Mouse (Mus musculus): Measurements from ENCODE around the gene Plekha6.

Plekha6 gene

DNA sequence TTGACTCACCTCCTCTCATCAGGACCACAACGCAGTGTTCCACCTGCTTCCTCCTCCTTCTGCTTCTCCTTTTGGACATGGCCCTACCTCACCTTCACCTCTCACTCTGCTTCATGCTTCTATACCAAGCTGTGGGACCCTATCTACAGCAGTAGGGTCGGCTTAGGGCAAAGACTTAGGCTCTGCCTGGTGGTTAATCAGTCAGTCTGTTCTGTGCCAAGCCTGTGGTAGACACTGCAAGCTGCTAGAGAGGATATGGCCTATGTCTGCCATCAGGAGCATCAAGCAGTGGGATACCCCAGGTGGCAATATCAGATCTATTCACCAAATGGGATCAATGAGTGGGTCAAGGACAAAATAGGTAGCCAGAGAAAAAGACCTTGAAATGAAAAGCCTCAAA, 116.5 kb downstream of the Plekha6 start:
- DNase-seq, result no peak

DNA sequence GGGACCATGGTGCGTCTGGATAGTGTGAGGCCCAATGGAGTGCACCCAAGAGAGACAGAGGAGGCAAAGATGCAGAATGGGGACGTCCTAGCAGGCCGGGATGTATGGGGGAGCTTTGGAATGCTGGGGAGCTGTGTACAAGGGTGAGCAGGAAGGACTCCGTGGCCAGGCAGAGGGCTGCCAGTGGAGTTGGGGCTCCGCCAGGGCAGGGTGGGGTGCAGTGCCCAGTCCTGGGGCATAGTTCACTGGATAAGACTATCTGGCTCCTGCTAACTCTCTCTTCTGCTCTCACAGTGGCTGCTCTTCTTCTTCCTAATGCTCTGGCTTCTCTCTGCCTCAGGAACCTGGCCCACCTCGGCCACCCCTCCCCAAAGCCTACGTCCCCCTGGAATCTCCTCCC, 121.9 kb downstream of the Plekha6 start:
- DNase-seq, result no peak

DNA sequence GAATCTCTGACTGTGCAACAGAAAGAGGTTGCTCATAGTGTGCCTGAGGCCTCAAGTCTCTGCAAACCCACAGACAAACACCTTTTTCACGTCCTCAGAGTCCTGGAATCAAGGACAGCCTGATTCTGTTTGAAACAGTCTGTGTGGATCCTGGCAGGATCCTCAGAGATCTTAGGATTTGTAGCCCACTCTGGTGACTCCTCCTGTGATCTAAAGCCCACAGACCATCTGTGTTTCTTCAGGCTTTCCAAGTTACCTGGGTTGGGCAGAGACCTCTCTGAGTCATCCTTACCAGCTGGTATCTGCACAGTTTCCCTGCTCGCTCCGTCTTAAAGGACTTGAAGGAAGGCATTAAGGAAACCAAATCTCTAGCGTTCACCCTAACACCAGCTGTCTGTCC, 123.0 kb downstream of the Plekha6 start:
- DNase-seq, result no peak

DNA sequence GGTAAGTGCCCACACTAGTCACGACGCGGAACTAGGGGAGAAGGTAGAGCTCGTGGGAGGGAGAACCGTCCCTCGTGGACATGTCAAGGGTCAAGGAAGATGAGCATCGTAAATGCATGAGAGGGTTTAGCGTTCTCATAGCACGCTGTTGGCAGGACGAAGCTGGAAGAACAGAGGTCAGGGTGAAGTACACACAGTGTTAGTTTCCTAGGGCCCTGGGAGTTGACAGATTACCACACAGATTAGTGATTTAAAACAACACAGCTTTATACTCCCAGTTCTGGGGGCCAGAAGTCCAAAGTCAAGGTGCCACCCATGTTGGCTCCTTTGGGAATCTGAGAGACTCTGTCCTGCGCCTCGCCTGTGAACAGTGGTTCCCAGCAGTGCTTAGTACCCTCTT, 123.9 kb downstream of the Plekha6 start:
- DNase-seq, result no peak

DNA sequence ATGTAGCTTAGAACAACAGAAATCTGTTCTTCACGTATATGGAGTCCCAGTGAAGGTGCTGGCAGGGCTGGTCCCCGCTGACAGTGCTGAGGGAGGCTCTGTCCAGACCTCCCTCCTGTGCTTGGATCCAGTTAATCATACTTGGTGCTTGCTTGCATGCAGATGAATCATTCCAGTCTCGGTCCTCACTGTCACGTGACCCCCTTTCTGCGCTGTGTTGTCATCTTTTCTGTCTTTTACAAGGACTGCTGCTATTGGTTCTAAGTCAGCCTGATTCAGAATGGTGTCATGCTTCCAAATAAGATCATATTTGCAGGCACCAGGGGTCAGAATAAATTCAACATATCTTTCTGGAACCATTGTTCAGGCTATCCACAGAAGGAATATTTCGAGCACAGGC, 127.9 kb downstream of the Plekha6 start:
- DNase-seq, result no peak

DNA sequence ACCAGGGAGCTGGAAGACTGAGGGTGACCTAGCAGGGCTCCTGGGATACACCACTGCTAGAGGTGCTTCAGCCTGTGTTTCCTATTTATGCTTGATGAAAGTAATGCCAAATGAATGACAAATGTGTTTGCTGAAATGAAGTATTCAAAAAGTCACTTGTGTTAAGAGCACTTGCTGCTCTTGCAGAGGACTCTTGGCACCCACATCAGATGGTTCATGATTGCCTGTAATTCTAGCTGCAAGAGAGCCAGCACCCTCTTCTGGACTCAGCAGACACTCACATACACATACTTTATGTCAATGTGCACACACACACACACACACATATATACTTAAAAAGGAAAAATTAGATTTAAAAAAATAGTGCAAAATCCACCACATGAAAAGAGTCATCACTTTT, 128.6 kb downstream of the Plekha6 start:
- DNase-seq, result no peak

DNA sequence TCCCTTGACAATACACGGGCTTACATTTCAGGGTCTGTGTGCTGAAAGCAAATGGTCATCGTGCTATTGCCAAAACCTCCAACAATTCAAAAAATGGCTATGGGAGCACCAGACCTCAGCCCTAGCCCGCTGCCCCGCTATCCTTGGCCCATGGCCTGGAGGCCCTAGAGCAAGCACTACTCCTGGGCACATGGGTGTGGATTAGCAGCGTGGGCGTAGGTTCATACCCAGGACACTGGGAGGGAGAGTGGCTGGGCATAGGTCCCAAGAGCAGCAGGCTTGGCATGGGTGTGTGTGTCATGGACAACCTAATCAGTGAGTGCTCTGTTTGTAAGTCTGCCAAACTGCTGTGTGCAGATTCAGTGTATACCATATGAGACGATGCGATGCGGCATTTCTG, 132.4 kb downstream of the Plekha6 start:
- no peak for DNase-seq

DNA sequence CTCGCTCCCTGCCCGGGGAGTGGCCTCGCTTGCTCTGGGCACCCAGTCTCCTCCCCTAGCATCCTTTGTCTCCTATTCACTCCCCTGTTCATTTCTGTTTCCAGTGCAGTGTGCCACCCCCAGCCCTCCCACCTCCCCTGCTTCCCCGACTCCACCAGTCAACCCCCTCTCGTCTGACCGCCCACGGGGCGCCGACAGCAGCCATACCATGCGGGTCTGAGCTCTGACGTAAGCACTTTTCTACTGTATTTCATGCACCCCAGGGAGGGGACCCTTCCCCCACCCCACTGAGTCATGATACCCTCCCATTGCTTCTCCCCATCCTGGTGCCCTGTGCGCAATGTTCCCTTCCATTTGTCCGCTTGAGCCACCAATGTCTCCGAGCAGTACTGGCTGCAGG, 134.8 kb downstream of the Plekha6 start:
- no peak for DNase-seq

DNA sequence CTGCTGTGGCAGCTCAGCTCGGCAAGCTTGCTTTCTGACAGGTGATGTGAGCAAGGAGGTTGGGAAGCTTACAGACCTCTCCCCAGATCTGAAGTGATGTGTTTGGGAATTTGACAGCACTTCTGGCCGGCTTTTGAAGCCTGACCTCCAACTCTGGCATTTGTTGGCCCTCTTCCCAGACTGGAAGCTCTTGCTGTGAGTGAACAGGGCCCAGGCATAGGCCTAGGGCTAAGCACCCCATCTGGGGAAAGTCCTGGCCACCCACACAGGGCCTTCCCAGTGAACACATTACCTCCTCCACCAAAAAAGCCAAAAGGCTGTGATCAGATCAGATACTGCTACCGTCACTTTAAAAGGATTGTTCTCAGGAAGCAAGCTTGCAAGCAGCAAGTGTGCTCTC, 138.5 kb downstream of the Plekha6 start:
- no peak for DNase-seq

DNA sequence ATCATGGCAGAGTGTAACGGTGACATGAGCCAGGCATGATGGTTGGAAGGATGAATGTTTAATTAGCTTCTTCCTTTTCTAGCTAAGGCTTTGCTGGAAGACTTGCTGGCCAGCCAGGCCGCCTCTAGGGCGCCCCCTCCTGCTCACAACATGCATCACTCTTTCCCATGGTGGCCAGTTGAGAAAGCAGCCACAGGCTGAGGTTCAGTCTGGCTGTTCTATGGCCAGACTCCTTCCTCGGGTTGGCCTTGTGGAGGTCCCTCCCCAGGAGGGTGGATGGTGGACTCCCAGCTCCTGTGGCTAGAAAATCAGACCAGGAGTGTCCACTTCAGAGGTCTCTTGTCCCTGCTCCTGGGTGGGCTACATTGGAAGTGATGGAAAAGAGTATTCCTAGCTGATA, 142.8 kb downstream of the Plekha6 start:
- DNase-seq, result peak; percentile 74

DNA sequence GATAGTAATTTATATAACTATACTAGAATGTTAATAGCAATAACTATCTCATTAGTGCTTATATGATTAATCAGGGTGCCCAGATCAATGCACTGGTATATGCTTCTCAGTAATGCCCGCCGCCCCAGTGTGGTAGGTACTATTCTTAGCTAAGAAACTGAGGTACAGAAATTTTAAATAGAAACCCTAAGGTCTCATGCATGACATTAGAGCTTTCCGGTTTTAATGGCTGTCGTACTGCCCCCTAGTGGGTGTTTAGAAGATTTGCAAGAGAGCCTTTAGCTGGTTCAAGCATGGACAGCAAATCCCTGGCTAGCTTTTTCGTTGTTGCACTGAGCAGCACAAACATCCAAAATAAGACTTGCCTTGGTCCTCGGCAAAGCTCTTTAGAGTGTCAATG, 143.3 kb downstream of the Plekha6 start:
- peak; percentile 39 for DNase-seq

DNA sequence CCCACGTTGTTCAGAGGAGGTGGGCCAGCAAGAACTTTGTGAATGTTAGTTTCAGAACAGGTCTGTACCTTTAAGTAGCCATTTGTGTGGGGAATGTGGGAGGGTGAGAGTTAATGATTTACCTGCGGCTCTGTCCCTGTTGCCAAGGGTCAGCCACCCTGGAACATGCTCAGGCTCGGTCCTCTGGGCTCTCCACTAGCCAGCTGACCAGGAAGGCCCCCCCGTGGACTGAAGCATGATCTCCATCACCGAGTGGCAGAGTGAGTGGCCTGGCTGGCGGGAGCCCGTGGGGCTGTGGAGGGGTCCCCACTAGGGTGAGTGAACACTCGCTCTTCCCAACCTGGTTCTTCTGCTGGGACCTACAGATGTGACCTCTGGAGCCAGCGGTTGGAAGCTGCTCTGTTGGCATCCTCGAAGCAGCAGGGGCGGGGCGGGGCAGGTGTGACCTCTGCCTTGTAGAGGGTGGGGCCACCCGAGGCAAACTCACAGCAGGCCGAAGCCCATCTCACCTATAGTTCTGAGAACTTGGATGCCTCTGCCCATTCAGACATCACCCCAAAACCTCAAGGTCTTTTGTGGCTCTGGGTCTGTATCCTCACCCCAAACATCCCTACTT, 145.8 kb downstream of the Plekha6 start, which contains the start of gene Golt1a:
Golt1a (plus strand) TSS at position 149 of the 616 bp plus-strand sequence.
- DNase-seq, result no peak

DNA sequence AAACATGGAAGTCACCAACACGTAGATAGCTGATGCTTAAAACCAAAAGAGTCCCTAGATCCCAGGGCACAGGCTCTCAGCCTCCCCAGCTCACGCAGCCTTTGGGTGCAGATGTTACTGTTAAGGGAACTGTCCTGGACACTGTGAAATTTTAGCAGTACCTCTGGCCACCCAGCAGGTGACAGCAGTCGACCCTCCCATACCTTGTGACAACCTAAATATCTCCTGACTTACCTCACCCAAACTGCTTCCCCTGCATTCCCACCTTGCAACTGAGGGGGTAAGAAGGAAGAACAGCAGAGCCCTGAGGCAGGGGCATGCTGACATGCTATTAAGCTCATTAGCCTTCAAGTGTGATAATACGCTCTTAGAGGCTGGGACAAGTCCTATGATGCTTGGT, 147.2 kb downstream of the Plekha6 start:
- no peak for DNase-seq

DNA sequence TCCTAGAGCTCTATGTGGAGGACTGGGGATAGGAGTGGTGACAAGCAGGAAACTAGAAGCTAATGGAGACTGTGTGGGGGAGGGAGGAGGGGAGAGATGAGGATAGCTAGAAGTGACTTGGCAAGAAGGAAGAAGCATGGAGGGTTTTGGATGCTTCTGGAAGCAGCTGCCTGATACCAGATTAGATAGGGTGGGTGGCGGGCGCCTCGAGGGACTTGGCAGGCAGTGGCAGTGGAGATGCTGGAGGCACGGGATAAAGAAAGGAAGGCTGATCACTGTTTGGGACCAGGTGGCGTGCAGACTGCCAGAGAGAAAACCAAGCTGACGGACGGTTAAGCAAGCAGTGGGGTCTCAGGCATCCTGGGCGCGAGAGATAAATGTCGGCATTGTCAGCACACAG, 147.9 kb downstream of the Plekha6 start:
- no peak for DNase-seq

DNA sequence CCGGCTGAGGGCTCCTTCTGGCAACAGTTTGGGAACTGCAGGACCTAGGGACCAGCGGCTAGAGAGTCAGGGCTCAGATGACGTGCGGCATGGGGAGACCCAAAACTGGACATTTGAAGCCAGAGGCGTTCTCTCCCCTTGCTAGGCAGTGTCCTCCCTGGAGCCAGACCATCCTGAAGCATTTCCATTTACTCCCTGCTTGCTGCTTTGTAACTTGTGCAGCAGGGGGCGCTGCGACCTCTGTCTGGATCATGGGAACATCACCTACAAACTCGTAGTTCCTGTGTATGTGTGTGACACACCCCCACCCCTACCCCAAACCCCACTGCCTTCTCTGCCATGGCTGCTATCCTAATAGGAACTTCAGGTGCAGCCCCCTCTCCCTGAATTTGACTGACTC, 150.4 kb downstream of the Plekha6 start:
- peak; percentile 58 for DNase-seq

DNA sequence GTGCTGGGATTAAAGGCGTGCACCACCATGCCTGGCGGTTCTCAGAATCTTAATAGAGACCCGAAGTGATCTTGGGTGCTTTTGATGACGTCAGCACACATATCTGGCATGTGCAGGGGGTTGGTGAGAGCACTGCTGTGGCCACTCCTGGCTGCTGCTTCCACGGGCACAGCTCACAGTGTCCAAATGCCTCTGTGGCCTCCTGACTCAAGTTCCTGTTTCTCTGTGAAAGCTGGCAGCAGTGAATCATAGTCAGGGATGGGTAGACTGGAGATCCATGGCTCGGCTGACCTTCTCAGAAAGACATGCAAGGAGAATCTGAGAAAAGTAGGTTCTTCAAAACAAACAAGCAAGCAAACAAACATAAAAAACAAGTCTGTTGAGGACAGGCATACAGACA, 151.8 kb downstream of the Plekha6 start:
- DNase-seq, result no peak

DNA sequence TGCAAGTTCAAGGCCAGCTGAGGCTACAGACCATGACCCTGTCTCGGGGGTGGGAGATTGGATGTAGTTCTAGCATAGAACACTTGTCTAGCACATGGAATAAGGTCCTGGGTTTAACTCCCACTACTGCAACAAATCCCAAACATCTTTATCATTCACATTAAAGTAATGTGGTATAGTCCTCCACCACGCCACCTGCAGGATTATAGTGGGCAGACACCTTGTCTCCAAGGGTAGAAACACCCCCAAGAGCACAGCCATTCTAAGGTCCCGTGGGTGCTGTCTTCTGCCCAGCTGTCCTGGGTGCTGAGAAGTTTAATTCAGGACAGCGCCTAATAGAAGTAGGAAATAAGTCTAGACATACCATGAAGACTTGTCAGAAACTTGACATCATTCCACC, 152.6 kb downstream of the Plekha6 start:
- DNase-seq, result no peak

DNA sequence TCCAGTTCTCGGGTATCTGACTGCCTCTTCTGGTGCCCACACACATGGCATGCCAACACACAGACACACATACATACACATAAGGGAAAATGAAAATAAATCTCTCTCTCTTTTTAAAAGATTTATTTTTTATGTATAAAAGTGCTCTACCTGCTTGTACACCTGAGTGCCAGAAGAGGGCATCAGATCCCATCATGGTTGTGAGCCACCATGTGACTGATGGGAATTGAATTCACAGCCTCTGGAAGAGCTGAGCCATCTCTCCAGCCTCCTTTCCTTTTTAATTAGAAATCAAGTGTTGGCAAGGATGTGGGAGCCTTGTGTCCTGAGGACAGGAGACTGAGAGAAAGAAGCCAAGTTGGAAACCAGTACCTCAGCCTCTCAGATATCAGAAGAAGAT, 153.1 kb downstream of the Plekha6 start:
- DNase-seq, result no peak

DNA sequence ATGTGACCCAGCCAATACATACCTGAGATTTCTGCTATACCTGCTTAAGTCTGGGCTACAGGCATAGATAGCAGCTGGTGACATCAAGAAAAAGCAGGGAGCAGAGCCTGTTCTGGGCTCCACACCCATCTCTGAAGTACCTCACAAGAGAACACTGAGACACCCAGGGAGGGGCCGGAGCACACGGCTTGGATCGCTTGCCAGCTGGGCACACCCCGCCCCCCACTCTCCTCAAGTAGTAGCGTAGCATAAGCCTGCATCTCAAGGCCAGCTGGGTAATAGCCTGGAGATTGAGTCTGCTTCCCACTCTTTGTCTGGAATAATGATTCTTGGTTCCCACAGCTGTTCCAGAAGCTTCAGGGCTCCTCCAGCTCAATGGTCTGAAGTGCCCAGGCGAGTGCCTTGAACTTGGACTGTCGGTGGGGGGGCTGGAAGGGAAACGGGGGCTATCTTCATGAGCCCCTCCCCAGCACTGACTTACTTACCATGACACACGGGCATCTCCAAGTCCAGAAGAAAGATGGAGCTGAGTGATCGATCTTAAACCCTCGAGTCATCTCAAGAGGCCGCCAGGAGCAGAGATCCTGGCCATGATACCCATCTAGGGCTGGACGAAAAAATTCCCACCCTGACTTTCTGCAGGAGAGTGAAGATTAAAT, 157.4 kb downstream of the Plekha6 start, which contains the start of gene Kiss1:
Kiss1 (plus strand) TSS at position 609 of the 659 bp plus-strand sequence.
- DNase-seq, result no peak

DNA sequence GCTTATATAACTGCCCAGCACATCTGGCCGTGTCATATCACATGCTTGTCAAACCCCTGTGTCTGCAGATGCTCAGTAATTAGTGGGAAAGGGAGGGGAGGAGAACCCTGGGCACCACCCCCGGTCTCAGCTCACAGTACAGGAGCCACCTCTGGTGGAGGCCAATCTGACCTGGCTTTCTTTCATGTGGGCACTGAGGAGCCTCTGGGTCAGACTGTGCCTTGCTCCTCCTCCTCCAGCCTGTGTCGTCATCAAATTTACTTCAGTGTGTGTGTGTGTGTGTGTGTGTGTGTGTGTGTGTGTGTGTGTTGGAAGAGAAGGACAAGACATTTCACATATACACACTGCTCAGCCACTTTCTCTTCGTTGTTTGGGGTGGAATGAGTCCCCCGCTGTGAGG, 159.3 kb downstream of the Plekha6 start:
- DNase-seq, result no peak

DNA sequence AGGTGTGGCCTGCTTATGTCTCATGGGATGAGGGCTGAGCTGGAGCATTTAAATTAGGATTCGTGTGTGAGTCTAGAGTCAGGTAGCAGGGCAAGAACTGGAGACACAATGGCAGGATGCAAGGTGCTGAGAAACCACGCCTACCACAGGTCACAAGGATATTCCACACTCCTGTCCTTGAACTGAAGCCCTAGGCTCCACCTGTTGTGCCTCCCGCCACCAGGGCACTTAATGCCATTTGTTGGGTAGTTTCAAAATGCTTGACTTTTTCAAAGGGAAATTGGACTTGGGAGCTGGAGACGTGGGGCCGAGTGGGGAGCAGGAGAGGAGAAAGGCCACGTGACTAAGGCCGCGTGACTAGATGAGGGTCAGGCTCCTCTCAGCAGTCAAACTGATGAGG, 161.9 kb downstream of the Plekha6 start:
- DNase-seq, result no peak

DNA sequence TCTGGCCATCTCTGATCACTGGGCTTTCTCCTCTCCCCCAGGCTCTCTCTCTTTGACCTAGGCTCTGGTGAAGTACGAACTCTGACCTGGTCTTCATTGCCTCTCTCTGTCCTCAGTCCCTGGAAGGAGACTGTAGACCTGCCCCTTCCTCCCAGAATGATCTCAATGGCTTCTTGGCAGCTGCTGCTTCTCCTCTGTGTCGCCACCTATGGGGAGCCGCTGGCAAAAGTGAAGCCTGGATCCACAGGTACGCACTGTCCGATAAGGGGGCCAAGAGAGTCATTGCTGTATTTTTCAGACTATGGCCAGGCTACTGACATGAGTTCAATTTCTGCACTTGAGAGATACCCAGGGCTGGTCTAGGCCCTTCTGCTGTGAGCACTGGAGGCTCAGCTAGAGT, 163.1 kb downstream of the Plekha6 start:
- no peak for DNase-seq

DNA sequence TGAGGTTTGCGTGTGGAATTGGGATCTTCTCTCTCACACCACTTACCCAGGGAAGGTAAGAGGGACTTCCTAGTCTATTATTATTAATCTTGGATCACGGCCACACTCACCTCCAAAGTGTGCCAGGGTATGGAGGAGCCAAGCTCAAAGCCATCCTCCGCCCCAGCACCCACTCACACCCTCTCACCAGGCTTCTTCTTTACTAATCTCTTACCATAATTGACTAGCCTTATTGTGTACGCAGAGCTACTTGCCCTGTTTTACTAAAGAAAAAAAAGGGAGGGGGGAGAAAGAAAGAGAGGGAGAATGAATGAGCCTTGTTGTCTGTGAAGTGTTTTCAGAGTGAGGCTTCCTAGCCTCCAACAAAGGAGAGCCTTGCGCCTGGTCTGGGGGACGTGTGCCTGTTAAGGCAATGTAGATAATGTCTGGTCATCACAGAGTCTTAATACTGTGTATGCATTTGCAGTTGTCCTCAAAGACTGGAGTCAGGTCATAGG, 164.3 kb downstream of the Plekha6 start:
- no peak for DNase-seq

DNA sequence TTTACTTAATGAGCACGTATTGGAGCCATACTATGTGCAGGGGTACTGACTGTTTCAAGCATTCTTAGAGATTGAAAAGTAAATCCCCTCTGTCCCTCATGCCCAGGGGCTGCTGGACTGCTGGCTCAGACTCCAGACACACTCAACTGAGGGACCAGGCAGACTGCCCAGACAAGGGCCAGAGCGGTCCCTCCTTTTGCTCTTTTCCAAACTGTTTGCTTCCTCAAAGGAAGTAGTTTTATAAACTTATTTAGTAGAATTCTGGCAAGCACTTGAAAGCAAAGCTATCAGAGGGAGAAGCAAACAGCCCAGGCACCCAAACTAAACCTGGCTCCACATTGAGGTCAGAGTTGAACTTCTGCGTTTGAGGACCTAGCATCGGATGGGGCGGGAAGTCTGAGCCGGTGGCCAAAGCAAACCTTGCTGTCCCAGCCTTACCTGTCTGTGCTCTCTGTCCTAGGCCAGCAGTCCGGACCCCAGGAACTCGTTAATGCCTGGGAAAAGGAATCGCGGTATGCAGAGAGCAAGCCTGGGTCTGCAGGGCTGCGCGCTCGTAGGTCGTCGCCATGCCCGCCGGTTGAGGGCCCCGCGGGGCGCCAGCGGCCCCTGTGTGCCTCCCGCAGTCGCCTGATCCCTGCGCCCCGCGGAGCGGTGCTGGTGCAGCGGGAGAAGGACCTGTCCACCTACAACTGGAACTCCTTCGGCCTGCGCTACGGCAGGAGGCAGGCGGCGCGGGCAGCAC, 165.1 kb downstream of the Plekha6 start:
- DNase-seq, result no peak
